Mouse (Mus musculus) brain, embryonic 14.5 days (tissue): ENCODE results near the gene Memo1.

Experiments
- CTCF ChIP-seq: fragments of 200-500 bp; IDR thresholded peaks from 2 replicates; pipeline ENCODE4 v1.5.1; 2012; ENCODE audit warnings: inconsistent platforms, mild to moderate bottlenecking, moderate library complexity, borderline replicate concordance; ENCODE audit not compliant: insufficient read depth, insufficient read length; ENCODE audit errors: extremely low read depth
- POLR2A ChIP-seq: fragments of 200-500 bp; IDR thresholded peaks from 2 replicates; pipeline ENCODE4 v1.6.1; 2012; ENCODE audit warnings: mild to moderate bottlenecking, inconsistent platforms, borderline replicate concordance; ENCODE audit not compliant: poor library complexity, insufficient read depth, insufficient read length, severe bottlenecking; ENCODE audit errors: extremely low read depth

- TF ChIP-seq CTCF (no peak), POLR2A (no peak)
Observed at GRCm38 (mm10) chr17:74267415-74268180, 27.7 kb downstream of the Memo1 start.
